Mouse (Mus musculus): ENCODE measurements at regions not wholly inside any gene's neighbourhood (a gene's known extent, or its start where the extent isn't known, plus 50 kb on each side); places are given as distances from the start of the nearest gene placed in this dataset.

DNA sequence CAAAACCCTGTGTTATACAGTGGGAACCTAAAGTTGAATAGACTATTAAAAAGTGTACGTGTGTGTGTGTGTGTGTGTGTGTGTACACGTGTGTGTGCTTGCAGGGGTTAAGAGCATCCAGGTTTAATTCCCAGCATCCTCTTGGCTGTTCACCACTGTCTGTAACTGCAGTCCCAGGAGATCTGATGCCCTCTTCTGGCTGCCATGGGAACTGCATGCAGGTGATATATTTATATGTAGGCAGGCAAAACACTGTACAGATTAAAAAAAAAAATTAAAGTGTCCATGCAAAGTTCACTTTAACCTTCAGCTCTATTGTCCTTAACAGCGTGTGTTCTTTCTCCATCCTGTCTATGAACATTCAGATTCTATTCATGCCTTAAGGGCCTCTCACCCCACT, 454.1 kb downstream of the Rnf144b start:
- TF ChIP-seq CTCF (IDR thresholded peaks at IDR 0.05; ENCODE audit: control insufficient read depth, insufficient read depth, insufficient replicate concordance, low read depth, low read length), result peak; percentile 63; the same call in 1 of the 2 replicates
- TF ChIP-seq POLR2A (IDR thresholded peaks at IDR 0.05; ENCODE audit: control insufficient read depth, low read depth, low read length), result no peak
